25 mouse cellular contexts compared by ENCODE assay signal in genomic region chr2:69912801-69913200, GRCm38 (mm10).
"Had no signal": no experiment of that assay in that cellular context is flagged by ENCODE, and none has a peak within 500 bp of the region (broad histone marks: within the 10 kb centered on the region; RNA-seq: fewer than 3 reads in every experiment).

No protein-coding gene starts in this region.

- H3K4me1 ChIP-seq: embryonic facial prominence, embryonic 10.5 days; embryonic facial prominence, embryonic 12.5 days; embryonic facial prominence, embryonic 13.5 days; embryonic facial prominence, embryonic 15.5 days; forebrain, embryonic 12.5 days; forebrain, embryonic 13.5 days; forebrain, embryonic 15.5 days; heart, embryonic 10.5 days had no signal

- DNase-seq: cerebellum, adult 9-11 months; cerebellum, postnatal 10 days; cerebellum, postnatal 14 days; cerebellum, postnatal 36 days; forebrain, postnatal 0 days; gastrocnemius, adult 2 months; gastrocnemius, postnatal 10 days; gastrocnemius, postnatal 14 days; gastrocnemius, postnatal 25 days; gastrocnemius, postnatal 36 days; heart, adult 18-20 months; heart, adult 2 months had no signal

- ATAC-seq: forebrain, embryonic 13.5 days; forebrain, embryonic 14.5 days; forebrain, embryonic 15.5 days; forebrain, embryonic 16.5 days; forebrain, postnatal 0 days had no signal

- H3K27me3 ChIP-seq: embryonic facial prominence, embryonic 12.5 days; embryonic facial prominence, embryonic 13.5 days; embryonic facial prominence, embryonic 15.5 days; forebrain, embryonic 12.5 days; forebrain, embryonic 13.5 days; forebrain, embryonic 15.5 days had no signal

- H3K9me3 ChIP-seq: embryonic facial prominence, embryonic 10.5 days; embryonic facial prominence, embryonic 12.5 days; embryonic facial prominence, embryonic 13.5 days; embryonic facial prominence, embryonic 15.5 days; forebrain, embryonic 12.5 days; forebrain, embryonic 13.5 days; forebrain, embryonic 15.5 days; heart, embryonic 10.5 days had no signal

- H3K9ac ChIP-seq: embryonic facial prominence, embryonic 12.5 days; embryonic facial prominence, embryonic 13.5 days; embryonic facial prominence, embryonic 15.5 days; forebrain, embryonic 12.5 days; forebrain, embryonic 13.5 days; forebrain, embryonic 15.5 days; forebrain, postnatal 0 days had no signal

- H3K4me3 ChIP-seq: embryonic facial prominence, embryonic 10.5 days; embryonic facial prominence, embryonic 12.5 days; embryonic facial prominence, embryonic 13.5 days; embryonic facial prominence, embryonic 15.5 days; erythroblast, embryonic 14.5 days; forebrain, embryonic 10.5 days; forebrain, embryonic 12.5 days; forebrain, embryonic 13.5 days; forebrain, embryonic 15.5 days; gastrocnemius, adult 2 months; heart, adult 2 months; heart, embryonic 10.5 days had no signal

- H3K4me2 ChIP-seq: embryonic facial prominence, embryonic 12.5 days; embryonic facial prominence, embryonic 13.5 days; embryonic facial prominence, embryonic 15.5 days; forebrain, embryonic 12.5 days; forebrain, embryonic 13.5 days; forebrain, embryonic 15.5 days; heart, embryonic 11.5 days had no signal

- H3K27ac ChIP-seq: embryonic facial prominence, embryonic 10.5 days; embryonic facial prominence, embryonic 12.5 days; embryonic facial prominence, embryonic 13.5 days; embryonic facial prominence, embryonic 15.5 days; forebrain, embryonic 10.5 days; forebrain, embryonic 12.5 days; forebrain, embryonic 13.5 days; forebrain, embryonic 15.5 days; gastrocnemius, adult 2 months; heart, adult 2 months; heart, embryonic 10.5 days had no signal
